Mouse (Mus musculus) retina, adult 2 months (tissue): ENCODE data around the gene Nfam1.

Experiments
- DNase-seq: peaks from one replicate; pipeline ENCODE4 v3.0.0-alpha.2; 2012; ENCODE audit warnings: low read depth, low spot score

Nfam1 gene

DNA sequence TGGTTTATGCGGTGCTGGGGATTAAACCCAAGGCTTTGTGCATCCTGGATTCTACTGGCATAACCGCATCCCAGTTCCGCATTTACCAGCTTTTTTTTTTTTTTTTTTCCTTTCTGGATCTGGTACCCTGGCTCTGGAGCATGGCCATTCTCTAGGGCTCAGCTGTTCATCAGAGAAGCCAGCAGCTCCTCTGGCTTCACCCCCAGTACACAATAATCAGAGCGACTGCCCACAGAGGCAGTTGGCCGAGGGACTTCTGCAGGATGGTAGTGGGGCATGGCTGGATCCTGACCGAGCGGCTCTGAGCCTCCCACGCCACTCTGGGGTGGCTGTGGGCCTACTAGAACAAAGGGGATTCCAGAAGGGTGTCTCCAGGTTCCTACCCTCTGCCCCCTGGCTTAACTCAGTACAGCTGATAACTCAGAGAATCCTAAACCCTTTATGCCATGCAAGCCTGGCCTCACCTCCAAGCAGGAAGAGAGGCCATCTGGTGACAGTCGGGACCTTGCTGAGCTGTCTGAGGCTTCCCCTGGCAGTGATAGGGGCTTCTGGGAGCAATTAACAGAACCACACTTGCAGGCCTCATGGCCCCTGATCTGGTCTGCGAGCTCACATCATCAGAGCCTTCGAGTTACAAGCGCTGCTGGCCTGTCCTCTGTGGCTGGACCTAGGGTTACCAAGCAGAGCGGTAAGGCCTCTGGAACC is 40.9 kb downstream of the Nfam1 start:
- no peak for DNase-seq

DNA sequence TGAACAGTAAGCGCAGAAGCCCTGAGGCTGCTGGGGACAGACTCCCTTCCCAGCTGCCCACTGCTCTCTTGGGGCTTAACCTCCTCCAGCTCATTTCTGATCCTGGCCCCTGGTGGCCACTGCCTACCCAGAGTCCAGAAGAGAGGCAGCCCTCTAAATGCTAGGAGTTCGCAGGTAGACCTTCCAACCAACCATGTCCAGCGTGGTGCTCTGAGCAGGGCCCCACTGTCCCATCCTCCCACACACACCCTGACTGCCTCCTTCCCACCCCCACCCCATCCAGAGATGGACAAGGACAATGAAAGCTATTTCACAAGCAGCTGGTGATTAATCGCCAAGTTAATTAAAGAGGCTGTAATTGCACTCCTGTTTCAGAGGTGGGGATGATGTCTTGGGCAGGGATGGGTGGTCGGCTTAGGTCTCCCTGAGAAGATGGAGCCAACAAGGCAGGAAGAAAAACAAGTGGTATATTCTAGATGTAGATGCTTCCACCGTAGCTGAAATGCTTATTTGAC is 43.9 kb downstream of the Nfam1 start:
- no peak for DNase-seq

DNA sequence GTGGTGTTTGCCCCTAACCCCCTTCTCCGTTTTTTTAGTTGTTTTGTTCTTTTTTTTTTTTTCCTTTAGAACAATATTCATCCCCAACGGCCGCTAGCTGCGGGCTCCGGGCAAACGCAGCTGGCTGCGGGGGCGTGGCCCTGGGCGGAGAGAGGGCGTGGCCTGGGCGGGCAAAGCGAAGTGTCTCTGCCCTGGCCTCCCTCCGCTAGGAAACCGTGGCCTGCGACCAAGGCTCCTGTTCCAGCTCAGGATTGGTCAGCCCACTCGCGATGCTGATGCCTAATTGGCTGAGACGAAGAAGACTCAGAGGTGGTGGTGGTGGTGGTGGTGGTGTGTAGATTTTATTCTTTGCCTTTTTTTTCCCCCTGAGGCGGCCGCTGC is 45.4 kb downstream of the Nfam1 start, which contains the start of gene Tcf20:
Gene Tcf20 (minus strand): TSS at position 141 of the 381 bp plus-strand sequence.
- no peak for DNase-seq

DNA sequence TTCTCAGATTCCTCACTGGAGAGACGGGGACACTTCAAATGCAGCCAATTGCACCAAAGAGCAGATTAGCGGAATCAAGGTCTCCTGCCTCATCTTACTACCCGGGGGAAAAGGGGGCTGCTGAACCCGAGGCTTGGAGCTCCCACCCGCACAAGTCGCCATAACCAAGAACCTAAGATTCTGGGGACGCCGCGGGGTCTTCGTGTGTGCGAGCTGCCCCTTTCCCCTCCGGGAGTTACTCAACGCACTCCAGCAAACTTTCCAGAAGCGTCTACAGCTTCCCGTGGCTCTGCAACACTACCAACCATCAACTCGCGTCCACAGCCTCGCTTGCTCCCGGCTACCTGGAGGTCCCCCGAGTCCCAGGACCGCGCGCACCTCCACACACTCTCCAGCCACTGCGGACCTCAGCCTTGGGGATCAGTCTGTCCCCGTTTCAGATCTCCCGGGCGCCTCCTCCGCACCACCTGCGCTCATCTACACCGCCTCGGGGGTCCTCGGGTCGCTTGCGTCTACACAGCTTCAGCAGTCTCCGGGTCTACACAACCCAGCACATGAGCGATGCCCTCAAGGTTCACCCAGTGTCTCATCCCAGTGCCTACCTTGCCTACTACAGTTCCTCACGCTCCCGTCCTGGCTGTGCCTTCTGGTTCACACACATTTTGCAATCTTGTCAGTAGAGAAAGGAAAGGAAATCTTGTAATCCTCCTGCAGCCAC is 45.9 kb downstream of the Nfam1 start:
- DNase-seq = no peak

DNA sequence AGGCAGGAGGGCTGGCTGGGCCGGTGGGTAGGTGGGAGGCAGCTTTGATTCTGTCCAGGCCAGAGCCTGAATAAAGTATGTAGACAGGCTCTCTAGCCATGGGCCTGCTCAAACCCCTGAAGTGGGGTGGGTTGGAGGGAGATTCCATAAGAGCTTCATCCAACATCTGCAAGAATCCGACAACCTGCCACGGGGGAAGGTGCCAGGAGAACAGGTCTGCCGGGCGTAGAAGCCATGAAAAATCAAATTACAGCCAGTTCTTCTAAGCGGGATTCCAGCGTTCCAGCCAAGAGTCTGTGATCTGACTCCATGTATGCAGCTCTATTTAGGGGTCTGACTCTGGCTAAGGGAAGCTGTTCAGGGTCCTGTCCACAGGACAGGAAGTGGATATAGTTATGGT is 48.5 kb downstream of the Nfam1 start:
- DNase-seq = no peak

DNA sequence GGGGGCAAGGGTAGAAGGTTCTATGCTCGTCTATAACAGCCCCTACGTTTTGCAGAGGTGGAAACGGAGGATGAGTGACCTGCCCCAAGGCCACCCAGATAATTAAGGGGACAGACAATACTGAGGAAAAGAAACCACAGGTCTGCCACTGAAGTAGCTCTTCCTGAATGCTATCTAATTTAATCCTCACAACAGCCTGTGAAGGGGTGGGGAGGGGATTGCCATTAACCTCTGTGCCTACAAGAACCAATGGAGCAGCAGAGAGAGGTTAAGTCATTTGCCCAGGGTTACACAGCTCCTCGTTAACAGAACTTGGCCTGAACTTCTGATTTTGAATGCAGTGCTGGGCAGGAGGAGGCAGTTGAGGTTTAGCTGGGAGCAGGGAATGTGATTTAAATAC is 49.0 kb downstream of the Nfam1 start:
- DNase-seq = no peak

DNA sequence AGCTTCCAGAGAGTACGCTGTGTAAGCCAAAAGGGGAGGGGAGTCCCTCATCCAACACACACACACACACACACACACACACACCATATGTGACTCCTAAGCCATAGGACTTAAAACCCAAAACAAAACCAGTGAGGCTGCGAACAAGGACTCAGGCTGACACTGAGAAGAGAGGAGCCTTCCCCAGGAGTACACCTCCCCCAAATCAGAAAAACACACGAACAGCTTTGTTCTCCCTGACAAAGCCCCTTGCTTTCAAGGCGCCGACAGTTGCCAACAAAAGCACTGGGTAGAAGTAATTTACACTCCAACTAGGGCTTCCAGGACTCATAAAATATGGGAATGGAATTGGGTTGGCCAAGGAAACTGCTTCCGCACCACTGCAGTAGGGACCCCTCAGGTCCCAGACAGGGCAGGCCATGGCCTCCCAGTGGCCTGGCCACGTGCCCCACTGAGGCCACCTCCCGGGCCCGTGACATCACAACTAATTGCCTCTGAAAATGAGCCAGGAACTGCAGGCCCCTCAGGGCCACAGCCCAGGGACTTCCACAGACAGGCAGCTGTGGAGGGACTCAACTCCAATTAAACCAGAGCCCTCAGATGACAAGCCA is 49.6 kb downstream of the Nfam1 start:
- no peak for DNase-seq

DNA sequence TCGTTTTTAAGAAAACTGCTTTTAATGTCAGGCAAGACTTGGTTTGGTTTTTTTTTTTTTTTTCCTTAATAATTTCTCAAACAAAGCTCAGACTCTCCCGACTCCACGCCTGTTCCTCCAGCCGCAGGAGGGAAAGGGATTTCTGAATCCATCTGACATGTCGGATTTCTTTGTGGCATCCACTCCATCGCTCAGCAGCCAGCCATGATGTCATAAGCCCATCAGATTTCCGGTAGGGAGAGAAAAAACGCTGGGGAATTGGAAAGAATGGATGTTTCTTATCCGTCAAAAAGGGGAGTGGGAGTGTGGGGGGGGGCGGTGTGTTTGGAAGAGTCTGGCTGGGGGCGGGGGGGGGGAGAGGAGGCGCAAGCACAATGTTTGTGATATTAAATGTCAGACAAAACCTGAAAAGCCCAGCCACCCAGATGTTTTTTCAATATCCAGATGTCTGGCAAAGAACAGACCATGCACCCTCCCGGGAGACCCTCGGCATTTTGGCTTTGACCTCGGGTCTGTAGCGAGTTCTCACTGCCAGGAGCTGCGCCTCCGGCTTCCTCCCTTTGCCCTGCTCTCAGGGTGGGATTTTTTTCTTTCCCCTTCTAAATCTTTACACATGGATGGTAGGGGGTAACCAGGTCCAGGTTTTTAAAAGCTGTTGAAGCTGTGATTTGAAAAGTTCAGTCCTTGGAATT is 50.2 kb downstream of the Nfam1 start:
- DNase-seq = no peak

DNA sequence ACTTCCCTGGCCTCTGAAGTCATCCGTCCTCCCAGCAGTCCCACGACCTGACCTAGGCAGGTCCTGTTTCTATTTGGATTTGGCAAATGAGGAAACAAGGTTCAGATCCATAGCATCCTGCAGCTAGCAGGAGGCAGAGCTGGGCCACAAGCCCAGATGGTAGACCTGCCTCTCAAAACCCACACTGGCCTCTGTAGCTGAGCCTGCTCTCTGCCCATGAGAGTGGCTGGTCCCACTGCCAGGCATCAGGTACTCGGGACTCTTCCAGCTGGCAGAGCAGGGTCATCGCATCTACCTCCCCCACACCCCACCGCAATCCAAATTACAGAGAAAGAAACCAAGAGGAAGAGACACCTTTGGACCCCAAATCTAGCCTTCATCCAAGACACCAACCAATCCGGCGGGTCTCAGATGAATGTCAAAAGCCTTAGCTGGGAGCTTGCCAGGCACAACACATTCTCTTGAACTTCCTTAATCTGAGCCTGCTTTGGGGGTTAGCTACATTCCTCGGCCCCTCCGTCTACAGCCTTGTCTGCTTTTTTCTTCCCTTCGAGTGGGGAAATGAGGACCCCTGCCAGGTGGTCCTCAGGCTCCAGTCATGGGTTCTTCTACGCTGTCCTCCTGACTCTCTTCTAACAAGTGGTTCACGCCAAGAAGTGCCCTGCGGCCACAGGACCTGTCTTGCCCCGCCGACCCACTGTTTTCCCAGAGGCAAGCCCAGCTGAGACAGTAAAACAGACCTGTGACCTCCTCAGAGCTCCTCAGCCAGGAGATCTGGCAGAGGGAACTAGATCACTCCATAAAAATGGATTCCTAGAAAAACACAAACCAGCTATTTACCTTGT is 51.2 kb downstream of the Nfam1 start:
- DNase-seq = no peak

DNA sequence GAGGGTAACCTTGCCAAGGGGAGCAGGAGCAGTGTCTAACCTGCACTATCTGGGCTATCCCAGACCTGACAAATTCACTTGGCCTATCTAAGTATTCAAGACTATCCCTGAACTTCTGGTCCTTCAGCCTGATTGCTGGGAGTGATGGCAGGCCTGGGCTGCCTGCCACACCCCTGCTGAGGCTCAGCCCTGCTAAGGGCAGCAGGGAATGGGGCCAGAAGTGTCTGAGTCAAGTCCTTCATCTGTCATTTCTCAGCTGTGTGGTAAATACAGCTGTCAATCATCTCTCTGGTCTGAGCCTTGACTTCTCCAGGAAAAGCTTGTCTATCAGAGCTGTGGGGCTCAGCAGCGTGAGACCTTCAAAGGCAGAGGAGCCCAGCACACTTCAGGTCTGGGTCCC is 53.6 kb downstream of the Nfam1 start:
- DNase-seq = no peak

DNA sequence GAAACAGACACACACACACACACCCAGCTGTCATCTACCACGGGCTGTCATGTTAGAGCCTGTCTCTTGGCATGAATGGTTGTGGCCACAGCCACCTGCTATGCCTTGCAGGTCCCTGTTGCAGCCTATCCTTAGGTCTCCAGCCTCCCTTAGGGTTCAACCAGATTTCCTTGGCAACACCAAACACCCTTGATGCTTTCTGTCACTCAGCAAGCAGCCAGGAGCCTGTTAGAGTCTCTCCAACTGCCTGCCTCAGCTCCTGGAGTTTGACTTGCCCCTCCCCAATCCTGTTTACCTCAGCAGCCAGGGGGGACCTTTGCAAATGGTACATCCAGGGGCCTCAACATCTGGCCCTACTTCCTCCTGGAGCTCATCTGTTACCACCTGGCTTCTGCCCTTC is 58.6 kb downstream of the Nfam1 start:
- DNase-seq = no peak

DNA sequence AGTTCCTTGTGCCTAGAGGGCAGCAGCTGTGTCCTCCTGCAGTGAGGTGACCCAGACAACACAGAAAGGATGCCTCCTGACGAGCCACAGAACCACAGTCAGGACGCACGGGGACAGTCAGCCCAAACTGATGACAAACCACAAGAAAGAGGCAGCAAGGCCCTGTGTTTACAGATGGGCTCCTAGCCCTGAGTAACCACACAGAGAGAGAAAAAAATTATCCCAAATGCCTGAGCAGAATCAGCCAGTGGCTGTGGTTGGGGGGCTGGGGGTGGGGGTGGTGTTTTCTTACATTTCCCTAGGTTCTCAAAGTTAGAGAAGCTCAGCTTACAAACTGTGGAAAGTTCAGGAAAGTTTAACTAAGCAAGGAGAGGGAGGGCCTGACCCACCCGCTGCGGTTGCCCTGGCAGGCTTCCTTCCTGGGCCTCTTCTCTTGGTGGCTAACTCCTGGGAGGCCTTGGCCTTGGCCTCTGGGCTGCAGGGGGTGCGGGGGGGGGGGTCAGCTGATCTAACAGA is 63.8 kb downstream of the Nfam1 start:
- DNase-seq = no peak

DNA sequence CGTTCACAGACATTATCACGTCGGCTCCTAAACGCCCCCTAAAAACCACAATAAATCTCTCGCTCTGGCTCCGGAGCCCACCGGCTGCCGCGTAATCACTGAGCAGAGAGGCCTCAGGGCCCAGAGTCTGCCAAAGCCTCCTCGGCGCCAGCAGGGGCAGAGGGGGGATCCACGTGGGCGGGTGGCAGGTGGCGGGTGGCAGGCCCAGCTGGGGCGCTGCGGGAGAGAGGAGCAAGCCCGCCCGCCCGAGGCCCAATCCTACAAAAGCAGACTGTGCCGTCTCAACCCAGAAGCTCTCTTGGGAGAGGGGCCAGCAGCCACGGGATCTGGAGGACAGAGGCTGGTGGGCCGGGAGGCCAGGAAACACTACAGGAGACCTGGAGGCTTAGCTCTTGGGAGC is 64.7 kb downstream of the Nfam1 start:
- no peak for DNase-seq

DNA sequence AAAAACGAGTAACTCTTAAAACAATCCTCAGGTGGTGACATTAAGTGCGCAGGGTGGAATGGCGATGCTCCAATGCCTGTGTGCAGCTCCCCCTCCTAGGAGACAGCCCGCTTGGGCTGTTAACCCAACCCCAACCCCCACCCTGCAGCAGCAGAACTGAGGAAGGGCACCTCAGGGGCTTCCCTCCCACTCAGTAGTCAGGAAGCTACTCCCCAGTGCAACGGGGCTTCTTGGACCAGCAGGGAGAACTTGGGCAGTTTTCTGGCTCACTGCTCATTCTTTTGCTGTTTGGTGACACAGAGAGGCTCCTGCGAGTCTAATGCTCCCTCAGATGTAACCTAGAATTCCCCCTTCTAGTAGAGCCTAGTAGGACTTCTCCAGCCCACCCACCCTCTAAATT is 65.2 kb downstream of the Nfam1 start:
- no peak for DNase-seq

DNA sequence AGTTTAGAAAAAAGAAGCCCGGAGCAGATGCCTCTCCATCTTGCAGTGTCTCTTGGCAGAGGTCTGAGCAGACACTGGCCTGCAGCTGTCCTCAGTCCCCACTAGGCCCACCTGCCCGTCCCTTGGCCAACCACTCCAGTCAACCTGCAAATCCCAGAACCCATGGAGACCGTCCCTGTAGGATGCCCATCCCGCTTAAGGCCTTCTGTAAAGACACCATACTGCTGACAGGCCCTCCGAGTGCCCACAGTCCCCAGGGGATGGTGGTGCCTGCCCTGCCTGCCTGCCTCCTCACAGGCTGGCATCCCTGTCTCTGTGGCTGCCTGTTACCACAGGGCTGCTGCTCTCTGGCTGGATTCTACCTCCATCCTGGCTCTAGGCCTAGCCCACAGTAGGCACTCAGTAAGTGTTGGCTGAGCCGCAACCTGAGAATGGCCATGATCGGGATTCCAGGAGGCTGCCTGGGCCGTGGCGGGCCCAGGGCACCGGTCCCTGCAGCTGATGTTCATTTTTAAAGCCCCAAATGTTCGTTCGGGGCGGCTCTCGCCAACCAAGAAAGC is 68.8 kb downstream of the Nfam1 start:
- DNase-seq = no peak

DNA sequence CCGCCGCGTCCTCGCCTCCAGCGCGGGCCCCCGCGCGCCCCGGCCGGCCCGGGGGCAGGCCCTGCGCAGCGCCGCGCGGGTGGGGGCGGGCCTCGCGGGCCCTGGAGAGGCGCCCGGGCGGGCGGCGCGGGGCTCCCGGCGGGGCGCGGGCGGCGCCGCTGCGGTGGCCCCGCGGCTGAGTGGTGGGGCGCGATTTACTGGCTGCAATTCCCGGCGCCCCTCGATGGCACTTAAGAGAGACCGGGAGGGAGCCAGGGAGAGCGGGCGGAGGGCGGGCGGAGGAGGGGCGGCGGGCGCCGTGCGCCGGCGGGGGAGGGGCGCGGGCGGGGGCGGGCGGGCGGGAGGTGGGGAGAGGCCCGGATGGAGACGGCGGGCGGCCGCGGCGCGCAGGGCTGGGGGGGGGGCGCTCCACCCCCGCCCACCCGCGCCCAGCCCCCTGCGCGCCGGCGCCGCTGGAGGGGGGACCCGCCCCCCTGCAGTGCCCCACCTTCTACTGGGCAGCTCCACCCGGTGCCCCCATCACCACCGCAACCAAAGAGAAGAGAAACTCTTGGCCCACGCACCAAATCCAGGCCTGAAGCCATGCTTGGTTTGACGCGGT is 69.5 kb downstream of the Nfam1 start:
- no peak for DNase-seq

DNA sequence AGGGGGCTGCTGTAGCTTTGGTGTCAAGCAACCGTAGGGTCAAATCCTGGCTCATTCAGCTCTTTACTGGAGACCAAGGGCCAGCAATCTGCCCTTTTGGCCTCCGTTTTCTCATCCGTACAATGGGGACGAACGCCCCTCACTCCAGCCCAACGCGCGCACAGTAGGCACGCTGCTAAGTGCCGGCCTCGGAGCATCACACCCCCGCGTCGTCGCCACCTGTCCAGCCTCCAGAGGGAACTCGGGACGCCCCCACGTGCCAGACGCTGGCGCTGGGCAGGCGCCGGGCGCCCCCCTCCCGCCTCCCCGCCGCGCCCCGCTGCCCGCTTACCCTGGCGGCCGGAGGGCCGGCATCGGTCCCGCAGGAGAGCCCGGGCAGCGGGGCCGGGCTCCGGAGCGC is 70.0 kb downstream of the Nfam1 start:
- DNase-seq = no peak

DNA sequence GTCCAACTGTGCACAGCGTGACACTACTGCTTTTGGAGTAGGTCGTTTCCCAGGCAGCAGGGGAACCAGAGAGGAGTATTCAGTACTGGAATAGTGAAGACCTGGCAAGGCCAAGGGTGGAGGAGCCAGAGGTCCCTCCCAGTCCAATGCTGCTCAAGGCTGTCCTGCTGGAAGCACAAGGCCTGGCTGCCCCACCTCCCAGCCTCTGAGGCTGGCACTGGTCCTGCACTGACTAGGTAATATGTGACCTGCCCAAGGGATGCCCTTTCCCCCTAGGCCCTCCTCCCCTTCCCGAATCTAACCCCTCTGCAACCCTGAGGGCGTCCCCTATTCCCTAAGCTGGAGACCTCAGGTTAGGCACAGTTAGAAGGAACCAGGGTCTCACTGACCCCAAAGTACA is 70.6 kb downstream of the Nfam1 start:
- DNase-seq = no peak

DNA sequence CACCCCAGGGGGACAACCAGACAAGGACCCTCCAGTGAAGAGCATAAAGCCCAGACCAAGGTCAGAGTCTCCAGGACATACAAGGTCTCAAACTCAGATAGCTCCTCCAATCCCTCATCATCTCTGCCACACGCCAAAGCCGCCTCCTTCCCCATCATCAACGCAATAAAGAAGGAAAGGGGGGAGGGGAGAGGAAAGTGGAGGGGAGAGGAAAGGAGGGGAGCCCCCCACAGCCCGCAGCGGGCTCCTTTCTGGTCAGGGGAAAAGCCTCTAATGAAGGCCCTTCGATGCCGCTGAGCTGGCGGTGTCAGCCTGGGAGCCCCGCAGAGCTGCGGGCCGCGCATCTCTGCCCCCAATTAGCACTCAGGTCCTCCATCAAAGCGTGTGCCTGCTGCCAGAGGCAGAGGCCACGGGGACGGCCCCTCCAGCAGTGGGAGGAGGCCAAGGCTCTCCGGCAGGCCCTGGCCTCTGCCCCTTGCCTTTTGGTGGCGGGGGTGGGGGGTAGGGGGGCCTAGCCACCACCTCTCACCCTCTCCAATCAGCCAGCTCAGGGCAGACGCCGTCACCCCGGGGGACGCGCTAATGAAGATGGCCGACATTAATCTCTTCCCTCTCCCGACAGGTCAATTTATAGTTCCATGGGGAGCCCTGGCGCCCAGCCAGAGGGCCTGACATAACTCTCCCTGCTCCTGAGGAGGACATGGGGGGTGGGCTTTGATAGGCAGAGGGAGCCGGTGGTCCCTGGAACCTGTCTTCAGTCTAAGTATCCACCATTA is 72.1 kb downstream of the Nfam1 start:
- DNase-seq = no peak

DNA sequence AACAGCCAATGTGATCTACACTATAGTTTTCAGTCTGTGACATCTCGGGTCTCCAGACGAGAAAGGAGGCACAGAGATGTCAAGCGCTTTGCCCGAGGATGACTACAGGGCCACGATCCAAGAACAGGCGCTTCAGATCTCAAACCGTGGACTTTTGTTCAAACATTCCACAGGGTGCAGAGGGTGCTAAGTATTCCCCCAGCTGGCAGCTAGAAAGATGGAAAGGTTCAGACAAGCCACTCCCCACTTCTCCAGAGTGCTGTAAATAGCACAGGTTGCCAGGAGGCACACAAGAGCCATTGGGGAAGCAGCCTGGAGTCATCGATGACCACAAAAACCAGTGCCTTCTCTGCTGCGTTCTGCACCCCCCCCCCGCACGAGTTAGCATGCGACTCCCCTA is 74.0 kb downstream of the Nfam1 start:
- DNase-seq = no peak
